Mouse (Mus musculus) kidney, adult 2 months (tissue): ENCODE results near the gene Camkv.

Experiments used
- CTCF ChIP-seq: fragments of 200-500 bp; conservative IDR thresholded peaks from 2 replicates; pipeline ENCODE4 v1.5.1; 2011; ENCODE audit warnings: low read depth, mild to moderate bottlenecking, control low read depth, low read length, moderate library complexity, mixed read lengths; ENCODE audit not compliant: insufficient read depth, insufficient read length
- POLR2A ChIP-seq: fragments of 200-500 bp; IDR thresholded peaks from one replicate; pipeline ENCODE4 v1.6.1; 2011; ENCODE audit warnings: low read depth, low read length, control low read depth

GRCm38 (mm10) chr9:107887804-107888266 is 47.6 kb upstream of the Camkv start, which contains the start of gene Mon1a:
- 0 out of 2 replicates have a peak, but pooled peaks have one; percentile 0 for TF ChIP-seq CTCF
- peak; percentile 19 for TF ChIP-seq POLR2A
